Mouse (Mus musculus) central nervous system, embryonic 18 days (tissue): Measurements from ENCODE around the gene Brat1. TPM values are rescaled to one million over a fixed set of nuclear protein-coding genes. Genes with fewer than 3 reads are reported as not detected.

Experiments
- polyA plus RNA-seq: library from polyadenylated mRNA; depleted of rRNA; stranded (reverse); fragments of >200 nt; gene quantifications from 2 replicates; pipeline ENCODE4 v1.2.3, GENCODE M21; 2012; rRNA removed

Brat1 gene
- polyA plus RNA-seq, result 29.4 and 30.3 TPM in 2 replicates

DNA sequence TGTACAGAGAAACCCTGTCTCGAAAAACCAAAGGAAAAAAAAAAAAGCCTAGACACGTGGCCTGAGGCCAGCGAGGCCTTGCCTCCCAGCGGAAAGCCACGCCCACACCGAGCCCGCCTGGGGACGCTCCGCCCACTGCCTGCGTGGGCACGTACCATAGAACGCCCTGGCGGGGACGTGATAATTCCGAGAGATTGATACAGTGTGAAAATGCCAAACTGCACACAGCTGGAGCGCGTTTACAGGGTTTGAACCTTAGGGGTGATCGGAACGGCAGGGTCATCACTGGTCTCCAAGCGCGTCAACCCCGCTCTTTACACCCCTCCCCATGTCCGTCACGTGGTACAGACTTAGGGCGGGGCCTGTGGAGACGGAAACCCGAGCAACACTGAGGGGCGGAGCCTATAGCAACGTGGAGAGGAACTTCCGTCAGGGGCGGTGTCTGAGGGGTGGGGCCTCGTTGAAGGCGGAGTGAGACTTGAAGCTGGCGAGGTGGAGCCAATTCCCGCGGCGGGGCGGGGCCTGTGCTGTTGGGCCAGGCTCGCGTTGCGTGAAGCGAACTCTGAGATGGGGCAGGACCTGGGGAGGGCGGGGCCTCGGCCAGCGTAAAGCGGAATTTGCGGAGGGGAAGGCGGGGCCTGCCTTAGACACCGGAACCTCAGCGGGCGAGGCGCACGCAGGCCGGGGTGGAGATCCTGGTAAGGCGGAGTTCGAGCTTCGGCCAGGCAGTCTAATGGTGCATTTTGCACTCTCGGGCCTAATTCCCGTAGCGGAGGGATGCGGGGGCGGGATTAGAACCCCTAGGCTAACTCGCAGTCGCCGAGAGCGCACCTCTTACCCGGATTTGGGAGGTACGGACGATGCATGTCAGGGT, at the start of gene Brat1:
Brat1 (plus strand) TSS at position 634 of the 874 bp plus-strand sequence.

DNA sequence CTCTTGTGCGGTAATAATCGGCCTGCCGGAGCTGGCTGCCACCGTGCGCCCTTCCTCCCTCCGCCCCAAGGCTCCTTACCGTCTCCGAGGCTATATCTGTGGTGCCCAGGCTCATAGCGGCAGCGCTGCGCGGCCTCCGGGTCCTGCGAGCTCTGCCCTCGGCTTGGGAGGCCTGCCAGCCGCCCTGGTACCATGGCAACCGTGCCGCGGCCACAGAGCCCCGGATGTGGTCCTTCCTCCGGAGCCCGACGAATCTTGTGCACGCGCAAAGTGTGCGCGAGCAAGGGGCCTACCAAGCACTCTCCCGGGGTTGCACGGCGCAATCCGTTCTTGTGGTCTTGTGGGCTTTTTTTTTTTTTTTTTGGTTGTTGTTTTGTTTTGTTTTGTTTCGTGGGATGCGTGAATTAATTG, 2.7 kb upstream of the Brat1 start, which contains the start of gene Iqce:
Iqce (minus strand) TSS at position 276 of the 411 bp plus-strand sequence.

GRCm38 (mm10) chr5:140723822-140724221, 19.0 kb downstream of the Brat1 start, which contains the start of gene Amz1:
TSS of gene Amz1 (plus strand) at chr5:140724127.

Other genes with a start within 250 kb of the Brat1 start
- gene Chst12, start 199.5 kb upstream of the Brat1 start, polyA plus RNA-seq, result 12.0 and 13.3 TPM in 2 replicates
- gene Grifin, start 139.9 kb upstream of the Brat1 start, polyA plus RNA-seq, result 0.31 and 0.35 TPM in 2 replicates
- gene Lfng, start 97.7 kb upstream of the Brat1 start, polyA plus RNA-seq, result 40.5 and 44.8 TPM in 2 replicates
- 104 and 145 TPM in 2 replicates for gene Ttyh3, start 56.0 kb upstream of the Brat1 start, polyA plus RNA-seq
- 58.0 and 59.5 TPM in 2 replicates for gene Iqce, start 2.6 kb upstream of the Brat1 start, polyA plus RNA-seq
- 9.2 and 9.7 TPM in 2 replicates for gene Amz1, start 19.1 kb downstream of the Brat1 start, polyA plus RNA-seq
- gene Gna12, start 125.4 kb downstream of the Brat1 start, polyA plus RNA-seq, result 70.0 and 71.9 TPM in 2 replicates